Mouse (Mus musculus) G1E (cell line): ENCODE data around the gene Tcerg1l.

ENCODE experiments used
- CTCF ChIP-seq: IDR thresholded peaks from 2 replicates; pipeline ENCODE4 v1.5.1; 2012; ENCODE audit warnings: low read depth, low read length, inconsistent platforms, mixed read lengths
- GATA1 ChIP-seq: IDR thresholded peaks from 2 replicates; pipeline ENCODE4 v1.6.1; 2012; ENCODE audit warnings: borderline replicate concordance, low read length, inconsistent platforms, mixed read lengths
- GATA2 ChIP-seq: IDR thresholded peaks from 2 replicates; pipeline ENCODE4 v1.6.1; 2012; ENCODE audit warnings: low read depth, low read length, inconsistent platforms, borderline replicate concordance
- POLR2AphosphoS5 ChIP-seq: IDR thresholded peaks from 2 replicates; pipeline ENCODE4 v1.6.1; 2012; ENCODE audit warnings: low read depth, low read length, inconsistent platforms; ENCODE audit not compliant: insufficient replicate concordance
- TAL1 ChIP-seq: conservative IDR thresholded peaks from 2 replicates; pipeline ENCODE4 v1.6.1; 2012; ENCODE audit warnings: low read depth, low read length, inconsistent platforms, mixed read lengths

- TF ChIP-seq POLR2AphosphoS5 = no peak
- TF ChIP-seq CTCF = no peak
- no peak for TF ChIP-seq TAL1
- no peak for TF ChIP-seq GATA1
- no peak for TF ChIP-seq GATA2
These were observed 215.3 kb downstream of the Tcerg1l start for GRCm38 (mm10) chr7:138182216-138182615.
